Mouse (Mus musculus) embryonic facial prominence, embryonic 15.5 days (tissue): ENCODE results near the gene Grk4. TPM values are rescaled to one million over a fixed set of nuclear protein-coding genes. Genes with fewer than 3 reads are reported as not detected.
"Not testable (repeated sequence)": the region's sequence is repeated elsewhere in the genome, so short reads cannot be mapped to it uniquely, and the experiment has no call there.

Experiments
- ATAC-seq: fragments of 200-750 bp; cut with Nextera tagmentation; 2 replicates; pipeline ENCODE4 v1.8.0; 2017; ENCODE audit warnings: low read depth, moderate TSS enrichment; ENCODE audit not compliant: insufficient number of reproducible peaks, low FRiP score, low TSS enrichment
- H3K27ac ChIP-seq: fragments of 300-500 bp; sonication (generic); replicated peaks from 2 replicates; pipeline ENCODE4 v1.5.1; 2015; ENCODE audit warnings: mild to moderate bottlenecking, inconsistent platforms
- H3K27me3 ChIP-seq: fragments of 300-500 bp; sonication (generic); 2 replicates; pipeline ENCODE4 v1.6.1; 2015; ENCODE audit warnings: inconsistent platforms
- H3K36me3 ChIP-seq: fragments of 300-500 bp; sonication (generic); 2 replicates; pipeline ENCODE4 v1.6.1; 2015; ENCODE audit warnings: mild to moderate bottlenecking, inconsistent platforms
- H3K4me1 ChIP-seq: fragments of 300-500 bp; sonication (generic); 2 replicates; pipeline ENCODE4 v1.6.1; 2015; ENCODE audit warnings: inconsistent platforms
- H3K4me2 ChIP-seq: fragments of 300-500 bp; sonication (generic); replicated peaks from 2 replicates; pipeline ENCODE4 v1.6.1; 2015; ENCODE audit warnings: mild to moderate bottlenecking, inconsistent platforms
- H3K4me3 ChIP-seq: fragments of 300-500 bp; sonication (generic); replicated peaks from 2 replicates; pipeline ENCODE4 v1.5.1; 2015; ENCODE audit warnings: mild to moderate bottlenecking, inconsistent platforms
- H3K9ac ChIP-seq: fragments of 300-500 bp; sonication (generic); 2 replicates; pipeline ENCODE4 v1.6.1; 2015; ENCODE audit warnings: inconsistent platforms
- H3K9me3 ChIP-seq: fragments of 300-500 bp; sonication (generic); replicated peaks from 2 replicates; pipeline ENCODE4 v1.6.1; 2016; ENCODE audit warnings: inconsistent platforms
- WGBS: fragments of 180-500 bp; shearing (Covaris S2); methylation state at CpG from one replicate; pipeline ENCODE4 v1.1.7; 2015; 5-methylcytosine and 5-hydroxymethylcytosine counted together
- polyA plus RNA-seq: library from polyadenylated mRNA; unstranded; fragments of >200 nt; fragmentation: Nextera tagmentation; extraction: Ambion mirVana; gene quantifications from 2 replicates; pipeline ENCODE4 v1.2.1, GENCODE M21; 2015

Gene Grk4
- polyA plus RNA-seq, 1 experiment from 2014 or later = 4.6 TPM

- not testable (repeated sequence) for H3K4me3 ChIP-seq, H3K27me3 ChIP-seq, H3K4me1 ChIP-seq, H3K9ac ChIP-seq, H3K27ac ChIP-seq, ATAC-seq, H3K36me3 ChIP-seq, H3K4me2 ChIP-seq, H3K9me3 ChIP-seq
- WGBS = 77% methylated on average over 3 of the region's 3 CpGs
Measured at GRCm38 (mm10) chr5:34714371-34714770, 54.2 kb downstream of the Grk4 start.

DNA sequence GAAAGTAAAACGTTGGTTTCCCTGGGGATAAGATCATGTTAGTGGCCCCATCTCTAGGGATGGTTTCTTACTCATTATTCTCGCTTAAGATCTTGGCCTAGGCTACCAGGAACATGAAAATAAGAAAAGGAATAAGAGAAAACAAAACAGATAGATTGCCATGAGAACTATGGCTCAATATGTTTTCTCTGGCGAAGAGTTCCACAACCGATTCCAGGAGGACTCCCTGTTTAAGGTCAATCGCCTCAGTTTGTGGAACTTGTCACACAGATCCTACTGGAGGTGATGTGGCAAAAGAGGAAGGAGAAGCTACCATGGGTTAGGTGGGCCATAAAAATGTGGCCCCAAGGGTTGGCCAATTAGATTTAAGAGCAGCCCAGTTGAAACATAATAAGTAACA, 54.6 kb downstream of the Grk4 start:
- H3K4me3 ChIP-seq = no peak overlapping the region
- no peak for ATAC-seq
- 80% methylated on average over 5 of the region's 5 CpGs for WGBS

DNA sequence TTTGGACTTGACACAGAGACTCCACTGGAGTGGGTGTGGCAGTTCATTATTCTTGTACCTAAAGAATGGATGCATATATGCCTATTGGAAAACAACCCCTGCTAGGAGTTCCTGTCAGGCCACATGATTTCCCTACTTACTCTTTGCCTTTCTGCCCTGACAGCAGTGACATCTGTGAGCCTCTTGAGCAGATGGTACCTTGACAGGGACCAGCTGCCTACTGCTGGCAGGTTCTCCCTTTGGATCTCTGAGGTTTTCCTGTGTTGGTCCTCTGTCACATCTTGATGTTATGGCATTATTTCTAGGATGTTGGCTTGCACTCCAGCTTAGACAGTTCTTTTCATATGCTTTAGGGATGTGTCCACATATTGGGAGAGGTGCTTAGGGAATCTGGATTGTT, 69.0 kb downstream of the Grk4 start:
- Histone ChIP-seq H3K4me1 (no peaks in the 10 kb centered on the region), H3K9ac (no peak overlapping the region), H3K27ac (no peak overlapping the region), H3K4me3 (no peak overlapping the region), H3K9me3 (no peaks in the 10 kb centered on the region), H3K27me3 (no peaks in the 10 kb centered on the region), H3K4me2 (no peak overlapping the region), H3K36me3 (no peaks in the 10 kb centered on the region)
- no peak for ATAC-seq

More for the DNA sequence above, 54.6 kb downstream of the Grk4 start:
- Histone ChIP-seq H3K36me3 (no peaks in the 10 kb centered on the region), H3K4me1 (no peaks in the 10 kb centered on the region), H3K4me2 (no peak overlapping the region), H3K27ac (no peak overlapping the region), H3K27me3 (0 out of 2 replicates have a peak, but pooled peaks cover 3% of the 10 kb centered on the region), H3K9me3 (no peaks in the 10 kb centered on the region), H3K9ac (no peak overlapping the region)

DNA sequence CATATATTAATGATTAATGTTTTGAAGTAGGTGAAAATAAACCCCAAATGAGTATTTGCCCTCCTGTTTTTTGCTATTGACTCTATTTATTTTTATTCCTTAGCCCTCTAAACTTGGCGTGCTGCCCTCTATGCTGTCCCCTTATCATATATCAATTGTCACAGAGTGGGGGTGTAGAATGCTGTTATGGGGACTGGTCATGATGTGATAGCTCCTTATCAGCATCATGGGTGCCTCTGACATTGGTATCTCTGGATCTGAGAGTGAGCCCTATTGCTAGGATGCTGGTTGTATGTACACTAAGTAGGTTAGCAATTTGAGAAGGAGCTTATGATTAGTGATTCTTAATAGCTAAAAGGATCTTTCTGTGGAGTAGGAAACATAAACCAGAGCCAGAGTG, 70.1 kb downstream of the Grk4 start:
- H3K27me3 ChIP-seq = no peaks in the 10 kb centered on the region
- H3K36me3 ChIP-seq = no peaks in the 10 kb centered on the region
- H3K4me1 ChIP-seq = no peaks in the 10 kb centered on the region
- H3K27ac ChIP-seq = no peak overlapping the region
- H3K9me3 ChIP-seq = no peaks in the 10 kb centered on the region
- no peak overlapping the region for H3K4me3 ChIP-seq
- no peak overlapping the region for H3K9ac ChIP-seq
- 65% methylated on average over 1 of the region's 1 CpGs for whole genome bisulfite sequencing
- no peak for ATAC-seq
- no peak overlapping the region for H3K4me2 ChIP-seq

GRCm38 (mm10) chr5:34751477-34751876, 91.3 kb downstream of the Grk4 start:
- Histone ChIP-seq H3K9ac (no peak overlapping the region), H3K27ac (no peak overlapping the region), H3K4me3 (no peak overlapping the region), H3K4me1 (no peaks in the 10 kb centered on the region), H3K27me3 (no peaks in the 10 kb centered on the region), H3K4me2 (no peak overlapping the region), H3K9me3 (no peaks in the 10 kb centered on the region), H3K36me3 (no peaks in the 10 kb centered on the region)
- 63% methylated on average over 3 of the region's 3 CpGs for WGBS
- ATAC-seq = no peak

DNA sequence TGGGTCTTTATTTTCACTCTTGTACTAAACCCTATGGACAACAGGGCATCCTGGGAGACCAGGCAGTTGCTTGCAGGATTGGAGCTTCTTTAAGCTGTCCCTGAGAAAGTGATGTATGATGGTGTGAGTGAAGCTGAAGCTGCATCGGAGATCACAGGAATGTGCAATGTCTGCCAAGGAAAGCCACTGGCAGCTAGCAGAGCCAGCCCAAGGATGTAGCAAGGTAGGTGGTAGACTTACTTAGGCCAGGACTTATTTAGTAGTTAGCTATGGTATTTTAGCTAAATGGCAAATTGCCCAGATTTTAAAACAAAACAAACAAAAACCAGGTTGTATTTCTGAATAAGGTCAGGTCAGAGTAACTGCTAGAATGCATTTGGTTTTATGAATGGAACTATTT, 98.6 kb downstream of the Grk4 start:
- WGBS = 64% methylated on average over 1 of the region's 1 CpGs
- H3K9me3 ChIP-seq = no peaks in the 10 kb centered on the region
- H3K4me3 ChIP-seq = no peak overlapping the region
- no peak overlapping the region for H3K27ac ChIP-seq
- no peak for ATAC-seq
- H3K9ac ChIP-seq = no peak overlapping the region
- peaks cover 15% of the 10 kb centered on the region for H3K4me1 ChIP-seq
- H3K27me3 ChIP-seq = no peaks in the 10 kb centered on the region
- H3K4me2 ChIP-seq = no peak overlapping the region
- no peaks in the 10 kb centered on the region for H3K36me3 ChIP-seq

- no peaks in the 10 kb centered on the region for H3K9me3 ChIP-seq
- peak overlapping the region; percentile 80 for H3K4me2 ChIP-seq
- H3K4me3 ChIP-seq = peak overlapping the region; percentile 83
- no peaks in the 10 kb centered on the region for H3K27me3 ChIP-seq
- H3K9ac ChIP-seq = peak overlapping the region; percentile 80
- H3K27ac ChIP-seq = peak overlapping the region; percentile 92
- under 1% methylated on average over 19 of the region's 19 CpGs for WGBS
- peak; percentile 2; the same call in 1 of the 2 replicates for ATAC-seq
- H3K4me1 ChIP-seq = peaks cover 15% of the 10 kb centered on the region
- H3K36me3 ChIP-seq = no peaks in the 10 kb centered on the region
Measured at GRCm38 (mm10) chr5:34760850-34761508, 100.8 kb downstream of the Grk4 start.

DNA sequence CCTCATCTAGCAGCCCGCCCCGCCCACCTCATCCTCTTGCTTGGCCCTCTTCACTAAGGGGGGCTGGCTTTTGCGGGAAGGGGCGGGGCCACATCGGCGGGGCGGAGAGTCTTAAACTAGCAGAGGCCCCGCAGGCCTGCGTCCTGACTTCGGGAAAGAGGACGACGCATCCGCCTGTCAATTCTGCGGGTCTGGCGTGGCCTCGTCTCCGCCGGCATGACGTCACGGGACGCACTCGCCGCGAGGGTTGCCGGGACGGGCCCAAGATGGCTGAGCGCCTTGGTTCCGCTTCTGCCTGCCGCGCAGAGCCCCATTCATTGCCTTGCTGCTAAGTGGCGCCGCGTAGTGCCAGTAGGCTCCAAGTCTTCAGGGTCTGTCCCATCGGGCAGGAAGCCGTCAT, 101.3 kb downstream of the Grk4 start, which contains the start of gene Htt:
Htt (plus strand) TSS at position 232 of the 400 bp plus-strand sequence.
- Histone ChIP-seq H3K4me2 (peak within 1 kb of the TSS; percentile 80), H3K27me3 (no peaks in the 10 kb centered on the region), H3K9ac (peak within 1 kb of the TSS; percentile 80), H3K4me3 (peak within 1 kb of the TSS; percentile 83), H3K27ac (peak within 1 kb of the TSS; percentile 92), H3K9me3 (no peaks in the 10 kb centered on the region), H3K36me3 (no peaks in the 10 kb centered on the region), H3K4me1 (peaks cover 15% of the 10 kb centered on the region)
- WGBS = 0% methylated on average over 35 of the region's 35 CpGs
- peak; percentile 98 for ATAC-seq

- WGBS = under 1% methylated on average over 35 of the region's 54 CpGs
- peak overlapping the region; percentile 80 for H3K4me2 ChIP-seq
- no peaks in the 10 kb centered on the region for H3K9me3 ChIP-seq
- no peaks in the 10 kb centered on the region for H3K36me3 ChIP-seq
- no peaks in the 10 kb centered on the region for H3K27me3 ChIP-seq
- peak; percentile 27; the same call in 1 of the 2 replicates for ATAC-seq
- peak overlapping the region; percentile 80 for H3K9ac ChIP-seq
- H3K4me1 ChIP-seq = peaks cover 15% of the 10 kb centered on the region
- peak overlapping the region; percentile 83 for H3K4me3 ChIP-seq
- H3K27ac ChIP-seq = peak overlapping the region; percentile 92
Measured at GRCm38 (mm10) chr5:34761934-34762611, 101.9 kb downstream of the Grk4 start.

GRCm38 (mm10) chr5:34771818-34772217, 111.6 kb downstream of the Grk4 start:
- no peaks in the 10 kb centered on the region for H3K36me3 ChIP-seq
- H3K9ac ChIP-seq = no peak overlapping the region
- ATAC-seq = no peak
- H3K9me3 ChIP-seq = no peaks in the 10 kb centered on the region
- 72% methylated on average over 3 of the region's 3 CpGs for WGBS
- H3K27ac ChIP-seq = no peak overlapping the region
- no peak overlapping the region for H3K4me2 ChIP-seq
- no peaks in the 10 kb centered on the region for H3K27me3 ChIP-seq
- no peak overlapping the region for H3K4me3 ChIP-seq
- no peaks in the 10 kb centered on the region for H3K4me1 ChIP-seq

DNA sequence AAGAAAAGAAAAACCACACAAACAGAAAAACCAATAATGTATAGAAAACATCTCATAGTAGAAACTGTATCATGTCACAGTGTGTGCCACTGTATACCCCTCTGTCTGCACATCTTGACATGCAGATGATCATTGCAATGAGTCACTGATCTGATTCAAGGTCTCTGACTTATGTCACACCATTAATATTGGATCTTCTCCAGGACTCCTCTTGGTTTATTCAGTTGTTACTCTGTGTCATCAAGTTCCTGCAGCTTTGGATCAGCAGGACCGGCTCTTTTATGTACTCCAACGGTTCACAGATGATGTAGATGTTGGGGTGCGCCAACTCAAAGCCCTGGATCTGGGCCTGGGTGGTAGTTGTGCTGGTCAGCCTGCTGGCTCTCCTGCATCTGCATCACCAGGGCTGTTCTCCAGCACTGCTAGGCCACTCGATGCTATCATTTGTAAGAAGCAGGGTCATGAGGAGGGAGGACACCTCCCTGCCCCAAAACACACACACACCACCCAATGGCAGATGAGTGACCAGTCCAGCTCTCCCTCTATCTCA, 112.6 kb downstream of the Grk4 start:
- ATAC-seq = no peak
- Histone ChIP-seq H3K36me3 (no peaks in the 10 kb centered on the region), H3K9ac (no peak overlapping the region)

More for the DNA sequence above, 112.6 kb downstream of the Grk4 start:
- Histone ChIP-seq H3K4me2 (no peak overlapping the region), H3K4me3 (no peak overlapping the region), H3K27ac (no peak overlapping the region), H3K27me3 (no peaks in the 10 kb centered on the region), H3K4me1 (no peaks in the 10 kb centered on the region), H3K9me3 (no peaks in the 10 kb centered on the region)
- 92% methylated on average over 4 of the region's 4 CpGs for WGBS
